Mouse (Mus musculus) embryonic facial prominence, embryonic 10.5 days (tissue): ENCODE results near the gene Gm960. TPM values are rescaled to one million over a fixed set of nuclear protein-coding genes. Genes with fewer than 3 reads are reported as not detected.
A peak's percentile ranks its signal among the peaks of the same experiment; 100 is the strongest.

Experiments
- DNase-seq: peaks from one replicate; pipeline ENCODE4 v3.0.0-alpha.2; 2017; ENCODE audit warnings: low spot score
- H3K27ac ChIP-seq: fragments of 300-500 bp; sonication (generic); replicated peaks from 2 replicates; pipeline ENCODE4 v1.5.1; 2016; ENCODE audit warnings: mild to moderate bottlenecking
- H3K27me3 ChIP-seq: fragments of 300-500 bp; sonication (generic); replicated peaks from 2 replicates; pipeline ENCODE4 v1.6.1; 2016; ENCODE audit warnings: low read depth, mild to moderate bottlenecking; ENCODE audit not compliant: poor library complexity, severe bottlenecking
- H3K36me3 ChIP-seq: fragments of 300-500 bp; sonication (generic); replicated peaks from 2 replicates; pipeline ENCODE4 v1.6.1; 2016; ENCODE audit warnings: mild to moderate bottlenecking, moderate library complexity
- H3K4me1 ChIP-seq: fragments of 300-500 bp; sonication (generic); 2 replicates; pipeline ENCODE4 v1.6.1; 2016
- H3K4me3 ChIP-seq: fragments of 300-500 bp; sonication (generic); 2 replicates; pipeline ENCODE4 v1.5.1; 2016; ENCODE audit warnings: mild to moderate bottlenecking, moderate library complexity
- H3K9me3 ChIP-seq: fragments of 300-500 bp; sonication (generic); 2 replicates; pipeline ENCODE4 v1.6.1; 2016; ENCODE audit warnings: mild to moderate bottlenecking
- WGBS: fragments of 180-500 bp; shearing (Covaris S2); methylation state at CpG from one replicate; pipeline ENCODE4 v1.1.7; 2016; 5-methylcytosine and 5-hydroxymethylcytosine counted together
- polyA plus RNA-seq: library from polyadenylated mRNA; unstranded; fragments of >200 nt; fragmentation: Nextera tagmentation; extraction: Ambion mirVana; gene quantifications from 2 replicates; pipeline ENCODE4 v1.2.1, GENCODE M21; 2016

The Gm960 gene
- 2.0 and 2.6 TPM in 2 replicates for polyA plus RNA-seq

DNA sequence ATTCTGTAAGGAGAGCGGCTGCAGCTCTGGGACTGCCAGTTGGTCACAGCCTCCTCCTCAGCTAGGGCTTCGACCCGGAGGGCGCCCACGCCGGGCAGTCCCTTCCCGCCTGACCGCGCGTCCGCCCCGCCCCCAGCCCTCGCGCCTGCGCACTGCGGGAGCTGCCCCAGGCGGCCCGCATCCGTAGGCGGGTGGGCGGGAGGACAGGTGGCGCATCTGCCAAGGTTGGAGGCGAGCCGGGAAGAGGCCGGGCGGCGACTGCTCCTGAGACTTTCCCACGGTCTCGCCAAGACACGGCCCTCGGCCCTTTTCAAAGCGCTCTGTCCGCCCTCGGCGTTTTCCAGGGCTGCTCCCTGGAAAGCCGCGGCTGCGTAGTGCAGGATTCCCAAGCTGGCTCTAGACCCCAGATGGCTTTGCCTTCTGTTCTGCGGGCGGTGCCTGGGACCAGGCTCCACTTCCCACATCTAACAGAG is at the start of gene Gm960:
TSS of gene Gm960 (minus strand) at position 464 of the 473 bp plus-strand sequence.
- Histone ChIP-seq H3K27ac (peak within 1 kb of the TSS; percentile 72), H3K4me3 (peak within 1 kb of the TSS; percentile 70), H3K4me1 (peaks cover 12% of the 10 kb centered on the region), H3K27me3 (peaks cover 65% of the 10 kb centered on the region), H3K36me3 (no peaks in the 10 kb centered on the region), H3K9me3 (no peaks in the 10 kb centered on the region)
- under 1% methylated on average over 40 of the region's 40 CpGs for WGBS
- DNase-seq: peak; percentile 87

DNA sequence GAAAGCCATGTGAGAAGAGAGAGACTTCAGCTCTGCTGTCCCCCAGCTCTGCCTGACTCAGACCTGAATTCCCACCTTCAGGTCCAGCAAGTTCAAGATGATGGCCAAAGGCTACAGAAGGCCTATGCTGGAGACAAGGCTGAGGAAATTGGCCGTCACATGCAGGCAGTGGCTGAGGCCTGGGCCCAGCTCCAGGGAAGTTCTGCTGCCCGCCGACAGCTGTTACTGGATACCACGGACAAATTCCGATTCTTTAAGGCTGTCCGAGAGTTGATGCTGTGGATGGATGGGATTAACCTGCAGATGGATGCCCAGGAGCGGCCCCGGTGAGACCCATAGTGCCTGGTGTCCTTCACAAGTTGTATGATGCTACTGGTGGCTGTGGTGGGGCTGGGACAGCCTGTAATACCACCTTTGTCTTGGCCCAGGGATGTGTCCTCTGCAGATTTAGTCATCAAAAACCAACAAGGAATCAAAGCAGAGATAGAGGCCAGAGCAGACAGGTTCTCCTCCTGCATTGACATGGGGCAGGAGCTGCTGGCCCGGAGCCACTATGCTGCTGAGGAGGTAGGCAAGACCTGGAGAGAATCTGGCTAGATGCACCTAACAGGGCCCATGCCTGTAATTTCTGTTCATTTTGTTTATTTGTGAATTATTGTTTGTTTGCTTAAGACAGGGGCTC is 49.3 kb upstream of the Gm960 start:
- H3K27me3 ChIP-seq: no peaks in the 10 kb centered on the region
- WGBS: 92% methylated on average over 9 of the region's 9 CpGs
- H3K4me3 ChIP-seq: no peak overlapping the region
- no peaks in the 10 kb centered on the region for H3K4me1 ChIP-seq
- H3K27ac ChIP-seq: no peak overlapping the region
- H3K9me3 ChIP-seq: no peaks in the 10 kb centered on the region
- DNase-seq: no peak
- peaks cover 86% of the 10 kb centered on the region for H3K36me3 ChIP-seq

DNA sequence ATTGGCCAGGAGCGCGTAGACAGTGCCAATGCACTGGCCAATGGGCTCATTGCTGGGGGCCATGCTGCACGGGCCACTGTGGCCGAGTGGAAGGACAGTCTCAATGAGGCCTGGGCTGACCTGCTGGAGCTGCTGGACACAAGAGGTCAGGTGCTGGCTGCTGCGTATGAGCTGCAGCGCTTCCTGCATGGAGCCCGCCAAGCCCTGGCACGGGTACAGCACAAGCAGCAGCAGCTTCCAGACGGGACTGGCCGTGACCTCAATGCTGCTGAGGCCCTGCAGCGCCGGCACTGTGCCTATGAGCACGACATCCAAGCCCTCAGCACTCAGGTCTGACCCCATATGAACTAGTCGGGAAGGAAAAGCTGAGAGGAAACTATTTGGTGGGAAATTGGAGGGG is 48.1 kb upstream of the Gm960 start:
- no peaks in the 10 kb centered on the region for H3K9me3 ChIP-seq
- WGBS: 86% methylated on average over 14 of the region's 14 CpGs
- DNase-seq: no peak
- H3K4me1 ChIP-seq: no peaks in the 10 kb centered on the region
- peaks cover 85% of the 10 kb centered on the region for H3K36me3 ChIP-seq
- H3K27ac ChIP-seq: no peak overlapping the region
- no peak overlapping the region for H3K4me3 ChIP-seq
- H3K27me3 ChIP-seq: no peaks in the 10 kb centered on the region

DNA sequence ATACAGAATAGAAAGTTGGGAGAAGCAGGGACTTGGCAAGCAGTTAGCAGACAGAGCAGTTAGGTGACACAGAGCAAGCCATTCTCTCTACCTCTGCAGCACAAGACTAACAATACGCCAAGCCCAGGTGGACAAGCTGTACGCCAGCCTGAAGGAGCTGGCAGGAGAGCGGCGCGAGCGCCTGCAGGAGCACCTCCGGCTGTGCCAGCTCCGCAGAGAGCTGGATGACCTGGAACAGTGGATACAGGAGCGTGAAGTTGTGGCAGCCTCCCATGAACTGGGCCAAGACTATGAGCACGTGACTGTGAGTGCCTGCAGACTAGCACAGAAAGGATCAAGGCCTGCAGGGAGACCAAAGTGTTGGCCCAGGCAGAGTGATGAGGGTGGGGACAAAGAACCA is 47.2 kb upstream of the Gm960 start:
- 91% methylated on average over 10 of the region's 10 CpGs for WGBS
- H3K4me1 ChIP-seq: no peaks in the 10 kb centered on the region
- no peaks in the 10 kb centered on the region for H3K9me3 ChIP-seq
- no peak overlapping the region for H3K4me3 ChIP-seq
- DNase-seq: no peak
- H3K36me3 ChIP-seq: peaks cover 86% of the 10 kb centered on the region
- H3K27me3 ChIP-seq: no peaks in the 10 kb centered on the region
- no peak overlapping the region for H3K27ac ChIP-seq

DNA sequence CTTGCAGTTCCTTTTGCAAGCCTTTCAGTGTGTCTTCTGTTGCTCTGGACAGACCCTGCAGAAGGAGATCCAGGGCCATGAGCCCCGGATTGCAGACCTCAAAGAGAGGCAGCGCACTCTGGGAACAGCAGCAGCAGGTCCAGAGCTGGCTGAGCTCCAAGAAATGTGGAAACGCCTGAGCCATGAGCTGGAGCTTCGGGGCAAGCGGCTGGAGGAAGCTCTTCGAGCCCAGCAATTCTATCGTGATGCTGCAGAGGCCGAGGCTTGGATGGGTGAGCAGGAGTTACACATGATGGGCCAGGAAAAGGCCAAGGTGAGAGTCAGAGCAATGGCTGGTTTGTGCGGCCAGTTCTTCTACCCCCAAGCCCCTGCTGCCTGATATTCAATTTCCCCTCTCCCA is 46.6 kb upstream of the Gm960 start:
- no peak overlapping the region for H3K27ac ChIP-seq
- H3K9me3 ChIP-seq: no peaks in the 10 kb centered on the region
- DNase-seq: no peak
- 88% methylated on average over 9 of the region's 9 CpGs for WGBS
- H3K4me3 ChIP-seq: no peak overlapping the region
- H3K4me1 ChIP-seq: no peaks in the 10 kb centered on the region
- peaks cover 86% of the 10 kb centered on the region for H3K36me3 ChIP-seq
- no peaks in the 10 kb centered on the region for H3K27me3 ChIP-seq

DNA sequence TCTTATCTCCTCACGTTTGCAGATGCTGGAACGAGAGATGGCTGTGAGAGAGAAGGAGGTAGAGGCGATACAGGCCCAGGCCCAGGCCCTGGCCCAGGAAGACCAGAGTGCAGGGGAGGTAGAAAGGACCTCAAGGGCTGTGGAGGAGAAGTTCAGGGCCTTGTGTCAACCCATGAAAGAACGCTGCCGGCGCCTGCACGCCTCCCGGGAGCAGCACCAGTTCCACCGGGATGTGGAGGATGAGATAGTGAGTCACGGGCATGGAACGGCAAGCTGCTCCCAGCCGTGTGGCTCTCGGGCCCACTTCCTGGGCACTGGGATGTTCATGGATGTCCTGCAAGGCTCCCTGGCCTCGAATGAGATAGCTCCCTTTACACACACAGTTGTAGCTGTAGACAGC is 45.6 kb upstream of the Gm960 start:
- no peaks in the 10 kb centered on the region for H3K4me1 ChIP-seq
- no peaks in the 10 kb centered on the region for H3K27me3 ChIP-seq
- no peak for DNase-seq
- H3K9me3 ChIP-seq: no peaks in the 10 kb centered on the region
- no peak overlapping the region for H3K27ac ChIP-seq
- H3K36me3 ChIP-seq: peaks cover 86% of the 10 kb centered on the region
- WGBS: 82% methylated on average over 14 of the region's 14 CpGs
- no peak overlapping the region for H3K4me3 ChIP-seq

DNA sequence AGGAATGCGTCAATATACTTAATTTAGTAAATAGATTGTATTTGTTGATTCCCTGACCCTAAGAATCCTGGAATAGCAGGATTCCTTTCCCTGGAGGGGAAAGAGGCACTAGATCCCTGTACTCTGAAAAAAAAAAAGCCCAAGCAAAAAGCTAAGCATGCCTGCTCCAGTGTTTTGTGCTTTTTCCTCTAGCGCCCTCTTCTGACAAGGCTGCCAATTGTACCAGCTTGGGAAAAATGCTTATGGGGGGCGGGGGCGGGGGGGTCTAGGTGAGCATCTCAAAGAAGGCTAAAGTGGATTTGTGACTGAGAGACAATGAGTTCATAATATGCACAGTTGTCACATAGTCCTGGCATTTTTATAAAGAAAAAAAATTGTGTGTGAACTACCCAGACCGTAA is 45.1 kb upstream of the Gm960 start:
- Histone ChIP-seq H3K4me1 (no peaks in the 10 kb centered on the region), H3K36me3 (peaks cover 85% of the 10 kb centered on the region), H3K9me3 (no peaks in the 10 kb centered on the region), H3K27me3 (no peaks in the 10 kb centered on the region), H3K27ac (no peak overlapping the region), H3K4me3 (no peak overlapping the region)
- WGBS: 42% methylated on average over 5 of the region's 5 CpGs
- DNase-seq: peak; percentile 41

DNA sequence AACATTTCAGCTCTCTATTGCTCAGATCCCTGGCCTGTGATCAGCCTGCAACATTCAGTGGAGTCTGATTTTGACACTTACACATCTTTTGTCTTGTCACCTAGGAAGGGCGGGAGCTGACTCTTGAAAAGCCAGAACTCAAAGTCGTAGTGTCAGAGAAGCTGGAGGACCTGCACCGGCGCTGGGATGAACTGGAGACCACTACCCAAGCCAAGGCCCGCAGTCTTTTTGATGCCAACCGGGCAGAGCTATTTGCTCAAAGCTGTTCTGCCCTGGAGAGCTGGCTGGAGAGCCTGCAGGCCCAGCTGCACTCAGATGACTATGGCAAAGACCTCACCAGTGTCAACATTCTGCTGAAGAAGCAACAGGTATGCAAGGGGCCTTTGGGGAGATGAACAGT is 43.8 kb upstream of the Gm960 start:
- no peak overlapping the region for H3K4me3 ChIP-seq
- no peaks in the 10 kb centered on the region for H3K27me3 ChIP-seq
- H3K27ac ChIP-seq: no peak overlapping the region
- H3K4me1 ChIP-seq: no peaks in the 10 kb centered on the region
- 89% methylated on average over 6 of the region's 6 CpGs for WGBS
- no peak for DNase-seq
- no peaks in the 10 kb centered on the region for H3K9me3 ChIP-seq
- peaks cover 85% of the 10 kb centered on the region for H3K36me3 ChIP-seq

DNA sequence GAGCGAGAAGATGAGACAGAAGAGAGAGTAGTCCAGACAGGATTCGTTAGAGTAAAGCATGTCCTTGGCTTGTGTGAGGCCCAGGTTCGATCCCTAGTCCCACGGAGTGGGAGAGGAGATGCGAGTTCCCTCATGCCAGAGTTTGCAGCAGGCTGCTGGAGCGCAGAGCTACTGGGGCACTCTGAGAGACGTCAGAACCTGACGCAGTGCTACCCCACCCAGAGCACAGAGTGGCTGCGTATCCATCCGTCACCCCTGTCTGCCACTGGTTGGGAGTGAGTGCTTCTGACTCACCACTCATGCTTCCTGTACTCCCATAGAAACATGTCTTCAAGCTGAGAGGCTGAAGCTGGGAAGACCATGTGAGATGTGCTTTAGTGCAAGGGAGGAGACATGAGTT is 43.0 kb upstream of the Gm960 start:
- Histone ChIP-seq H3K27ac (no peak overlapping the region), H3K9me3 (no peaks in the 10 kb centered on the region), H3K36me3 (peaks cover 85% of the 10 kb centered on the region), H3K4me3 (no peak overlapping the region), H3K4me1 (no peaks in the 10 kb centered on the region), H3K27me3 (no peaks in the 10 kb centered on the region)
- no peak for DNase-seq
- WGBS: 83% methylated on average over 10 of the region's 10 CpGs

DNA sequence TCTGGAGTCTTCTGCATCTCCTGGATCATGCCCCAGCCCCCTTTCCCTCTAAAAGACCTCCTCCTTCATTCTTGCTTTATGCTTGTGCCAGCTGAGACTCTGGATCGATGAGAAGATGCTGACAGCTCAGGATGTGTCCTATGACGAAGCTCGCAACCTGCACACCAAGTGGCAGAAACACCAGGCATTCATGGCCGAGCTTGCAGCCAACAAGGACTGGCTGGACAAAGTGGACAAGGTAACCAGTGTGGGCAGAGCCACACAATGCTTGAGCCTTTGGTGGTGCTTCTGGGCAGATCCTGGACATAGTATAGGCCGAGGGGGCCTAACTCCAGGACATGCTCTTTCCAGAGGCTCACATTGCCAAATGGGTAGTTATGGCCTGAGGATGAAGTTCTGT is 41.3 kb upstream of the Gm960 start:
- WGBS: 95% methylated on average over 5 of the region's 5 CpGs
- no peaks in the 10 kb centered on the region for H3K27me3 ChIP-seq
- no peak overlapping the region for H3K4me3 ChIP-seq
- DNase-seq: no peak
- H3K36me3 ChIP-seq: peaks cover 74% of the 10 kb centered on the region
- no peak overlapping the region for H3K27ac ChIP-seq
- H3K9me3 ChIP-seq: no peaks in the 10 kb centered on the region
- no peaks in the 10 kb centered on the region for H3K4me1 ChIP-seq

DNA sequence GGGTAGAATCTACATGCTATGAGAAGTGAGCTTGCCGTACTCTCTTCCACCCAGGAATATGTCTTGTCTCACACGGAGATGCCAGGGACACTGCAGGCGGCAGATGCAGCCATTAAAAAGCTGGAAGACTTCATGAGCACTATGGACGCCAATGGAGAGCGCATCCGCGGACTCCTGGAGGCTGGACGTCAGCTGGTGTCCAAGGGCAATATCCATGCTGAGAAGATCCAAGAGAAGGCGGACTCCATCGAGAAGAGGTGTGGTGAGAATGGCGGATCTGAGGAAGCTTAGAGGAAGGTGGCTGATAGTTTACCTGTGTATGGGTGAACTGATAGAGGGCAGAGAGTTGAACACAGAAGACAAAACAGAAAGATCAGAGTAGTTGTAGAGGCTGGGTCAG is 40.6 kb upstream of the Gm960 start:
- peaks cover 74% of the 10 kb centered on the region for H3K36me3 ChIP-seq
- H3K4me1 ChIP-seq: no peaks in the 10 kb centered on the region

DNA sequence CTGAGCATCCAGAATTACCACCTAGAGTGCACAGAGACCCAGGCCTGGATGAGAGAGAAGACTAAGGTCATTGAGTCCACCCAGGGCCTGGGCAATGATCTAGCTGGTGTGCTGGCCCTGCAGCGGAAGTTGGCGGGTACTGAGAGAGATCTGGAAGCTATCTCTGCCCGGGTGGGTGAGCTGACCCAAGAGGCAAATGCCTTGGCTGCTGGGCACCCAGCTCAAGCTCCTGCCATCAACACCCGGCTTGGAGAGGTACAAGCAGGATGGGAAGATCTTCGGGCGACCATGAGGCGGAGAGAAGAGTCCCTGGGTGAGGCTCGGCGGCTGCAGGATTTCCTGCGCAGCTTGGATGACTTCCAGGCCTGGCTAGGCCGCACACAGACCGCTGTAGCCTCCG is 39.4 kb upstream of the Gm960 start:
- H3K27me3 ChIP-seq: no peaks in the 10 kb centered on the region

More for the DNA sequence above, 40.6 kb upstream of the Gm960 start:
- no peaks in the 10 kb centered on the region for H3K27me3 ChIP-seq
- WGBS: 90% methylated on average over 11 of the region's 11 CpGs
- no peak overlapping the region for H3K27ac ChIP-seq
- H3K9me3 ChIP-seq: no peaks in the 10 kb centered on the region
- H3K4me3 ChIP-seq: no peak overlapping the region
- no peak for DNase-seq

DNA sequence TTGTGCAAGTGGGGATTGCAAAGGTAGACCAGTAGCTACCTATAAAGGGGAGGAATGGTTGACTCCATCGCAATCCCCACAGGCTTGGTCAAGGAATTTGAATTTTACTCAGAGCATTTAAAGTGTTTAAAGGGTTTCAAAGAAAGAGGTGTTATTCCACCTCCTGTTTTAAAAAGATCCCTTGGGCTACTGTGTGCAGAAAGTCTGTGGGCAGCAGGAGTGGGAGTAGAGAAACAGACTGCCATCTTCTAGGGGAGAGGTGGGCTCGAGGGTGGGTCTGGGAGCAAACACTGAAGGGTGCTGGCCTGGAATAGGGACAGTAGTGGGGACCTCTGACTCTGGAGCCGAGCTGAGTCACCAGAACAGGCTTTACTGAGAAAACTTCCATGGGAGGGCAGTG is 34.6 kb upstream of the Gm960 start:
- peaks cover 82% of the 10 kb centered on the region for H3K36me3 ChIP-seq
- H3K4me1 ChIP-seq: no peaks in the 10 kb centered on the region
- no peaks in the 10 kb centered on the region for H3K9me3 ChIP-seq
- WGBS: 85% methylated on average over 3 of the region's 3 CpGs
- H3K27me3 ChIP-seq: no peaks in the 10 kb centered on the region
- no peak overlapping the region for H3K4me3 ChIP-seq
- no peak for DNase-seq
- no peak overlapping the region for H3K27ac ChIP-seq

More for the DNA sequence above, 39.4 kb upstream of the Gm960 start:
- Histone ChIP-seq H3K36me3 (peaks cover 83% of the 10 kb centered on the region), H3K27ac (no peak overlapping the region), H3K4me1 (no peaks in the 10 kb centered on the region), H3K9me3 (no peaks in the 10 kb centered on the region), H3K4me3 (no peak overlapping the region)
- 87% methylated on average over 13 of the region's 13 CpGs for WGBS
- DNase-seq: no peak
